Comparison of ENCODE assay signal across 9 mouse cellular contexts in the genomic region with DNA sequence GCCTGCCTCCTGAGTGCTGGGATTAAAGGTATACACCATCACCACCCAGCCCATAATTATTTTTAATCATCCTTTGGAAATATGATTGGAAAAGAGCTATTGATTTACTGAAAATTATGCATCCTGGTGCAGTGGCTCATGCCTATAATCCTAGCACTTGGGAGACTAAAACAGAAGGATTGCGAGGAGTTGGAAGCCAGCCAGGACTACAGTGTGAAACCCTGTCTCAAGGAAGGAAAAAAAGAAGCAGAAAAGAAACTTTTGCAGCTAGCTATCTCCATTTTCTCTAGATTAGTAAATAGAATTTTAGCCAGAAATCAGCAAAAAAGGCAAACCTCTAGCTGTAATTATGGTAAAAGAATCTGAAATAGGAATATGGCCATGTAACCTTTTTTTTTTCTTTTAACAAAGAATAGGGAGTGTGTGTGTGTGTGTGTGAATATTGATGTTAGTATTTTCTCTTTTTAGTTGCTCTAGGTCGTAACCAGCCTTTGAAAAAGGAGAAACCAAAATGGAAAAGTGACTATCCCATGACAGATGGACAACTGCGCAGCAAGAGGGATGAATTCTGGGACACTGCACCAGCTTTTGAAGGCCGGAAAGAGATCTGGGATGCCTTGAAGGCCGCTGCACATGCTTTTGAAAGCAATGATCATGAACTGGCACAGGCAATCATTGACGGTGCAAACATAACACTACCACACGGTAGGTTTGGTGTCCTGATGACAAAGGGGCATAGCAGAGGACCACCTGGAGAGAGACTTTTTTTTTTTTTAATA. TPM values are rescaled to one million over a fixed set of nuclear protein-coding genes. Genes with fewer than 3 reads are reported as not detected.
DNase-seq lines count a peak whose midpoint lies in the region; ATAC-seq lines count a peak whose summit lies in the region.
"Had no signal": no experiment of that assay in that cellular context is flagged by ENCODE, and none has a peak within 500 bp of the region (broad histone marks: within the 10 kb centered on the region; RNA-seq: fewer than 3 reads in every experiment).

No protein-coding gene starts in this region.

- DNase-seq in heart, postnatal 36 days: peak; percentile 32 to 60
- DNase-seq in adrenal gland, adult 2 months: peak; percentile 41
- DNase-seq in cerebellum, postnatal 14 days: peak; percentile 77 to 79
- DNase-seq in left cerebral cortex, adult 11 months (ENCODE audit: low spot score): peak; percentile 16
- DNase-seq in right cerebral cortex, postnatal 4 days: peak; percentile 77
- no peak for DNase-seq in T-cell, adult 2 months (ENCODE audit: low spot score)

- intact Hi-C loops in heart, postnatal 36 days (cut with DNase I): no loop called here

- no peaks in the 10 kb centered on the region for H3K27me3 ChIP-seq in heart, embryonic 12.5 days (replicated peaks)
- no peaks in the 10 kb centered on the region for H3K27me3 ChIP-seq in intestine, embryonic 15.5 days (replicated peaks)
- H3K27me3 ChIP-seq: liver, embryonic 15.5 days had no signal

- no peaks in the 10 kb centered on the region for H3K4me1 ChIP-seq in heart, embryonic 12.5 days (replicated peaks)
- 0 out of 2 replicates have a peak, but pooled peaks cover 4% of the 10 kb centered on the region for H3K4me1 ChIP-seq in intestine, embryonic 15.5 days (replicated peaks)
- H3K4me1 ChIP-seq: liver, embryonic 15.5 days had no signal

- ATAC-seq in heart, embryonic 12.5 days (ENCODE audit: insufficient number of reproducible peaks, low FRiP score): no peak
- ATAC-seq in intestine, embryonic 15.5 days: no peak

- no peak overlapping the region for H3K4me3 ChIP-seq in heart, embryonic 12.5 days
- H3K4me3 ChIP-seq in intestine, embryonic 15.5 days (replicated peaks): no peak overlapping the region
- H3K4me3 ChIP-seq: liver, embryonic 15.5 days had no signal

- H3K27ac ChIP-seq in heart, embryonic 12.5 days (ENCODE audit: poor library complexity, severe bottlenecking): no peak overlapping the region
- H3K27ac ChIP-seq in intestine, embryonic 15.5 days: no peak overlapping the region
- H3K27ac ChIP-seq: liver, embryonic 15.5 days had no signal

- no peak overlapping the region for H3K4me2 ChIP-seq in heart, embryonic 12.5 days
- no peak overlapping the region for H3K4me2 ChIP-seq in intestine, embryonic 15.5 days (replicated peaks)
- H3K4me2 ChIP-seq: liver, embryonic 15.5 days had no signal

- H3K9me3 ChIP-seq in heart, embryonic 12.5 days (replicated peaks): no peaks in the 10 kb centered on the region
- H3K9me3 ChIP-seq in intestine, embryonic 15.5 days: no peaks in the 10 kb centered on the region
- H3K9me3 ChIP-seq: liver, embryonic 15.5 days had no signal

- 81% methylated on average over 7 of the region's 7 CpGs for WGBS in heart, embryonic 12.5 days
- WGBS in intestine, embryonic 15.5 days: 82% methylated on average over 7 of the region's 7 CpGs

- H3K9ac ChIP-seq in heart, embryonic 12.5 days: no peak overlapping the region
- H3K9ac ChIP-seq in intestine, embryonic 15.5 days: no peak overlapping the region
- H3K9ac ChIP-seq: liver, embryonic 15.5 days had no signal

- peaks cover 16% of the 10 kb centered on the region for H3K36me3 ChIP-seq in heart, embryonic 12.5 days
- H3K36me3 ChIP-seq in intestine, embryonic 15.5 days: no peaks in the 10 kb centered on the region
- H3K36me3 ChIP-seq: liver, embryonic 15.5 days had no signal

RNA-seq across cellular contexts. Expression of a gene that starts 32.9 kb away (rescaled TPM):
- total RNA-seq in heart, postnatal 36 days (2021): under 1 TPM in 1 of 2 experiments, not detected in 1; 0.41 TPM
- 0.31 and 0.36 TPM in 2 replicates for polyA plus RNA-seq in heart, embryonic 12.5 days (2016; fragmentation: Nextera tagmentation; extraction: Ambion mirVana)
- total RNA-seq in adrenal gland, adult 2 months (2021): 1 to 10 TPM in 1 of 2 experiments, under 1 TPM in 1; 0.66 to 1.8 TPM
- polyA plus RNA-seq in adrenal gland, adult 2 months (2012; rRNA removed): not detected in 2 replicates
- 0.35 and 0.64 TPM in 2 replicates for polyA plus RNA-seq in intestine, embryonic 15.5 days (2015; fragmentation: Nextera tagmentation; extraction: Ambion mirVana)

RNA-seq across cellular contexts. Expression of a gene that starts 34.2 kb away (rescaled TPM):
- 1 to 10 TPM; 8.9 to 9.7 TPM for total RNA-seq in heart, postnatal 36 days (2021)
- polyA plus RNA-seq in heart, embryonic 12.5 days (2016; fragmentation: Nextera tagmentation; extraction: Ambion mirVana): 2.9 and 3.2 TPM in 2 replicates
- 10 to 100 TPM; 11.2 to 13.1 TPM for total RNA-seq in adrenal gland, adult 2 months (2021)
- 6.0 and 6.7 TPM in 2 replicates for polyA plus RNA-seq in adrenal gland, adult 2 months (2012; rRNA removed)
- 3.6 and 4.3 TPM in 2 replicates for polyA plus RNA-seq in intestine, embryonic 15.5 days (2015; fragmentation: Nextera tagmentation; extraction: Ambion mirVana)

RNA-seq across cellular contexts. Expression of a gene that starts 43.8 kb away (rescaled TPM):
- 1 to 10 TPM; 4.7 to 7.0 TPM for total RNA-seq in heart, postnatal 36 days (2021)
- polyA plus RNA-seq in heart, embryonic 12.5 days (2016; fragmentation: Nextera tagmentation; extraction: Ambion mirVana): 34.8 and 37.0 TPM in 2 replicates
- 10 to 100 TPM; 12.2 to 14.4 TPM for total RNA-seq in adrenal gland, adult 2 months (2021)
- 4.7 and 4.9 TPM in 2 replicates for polyA plus RNA-seq in adrenal gland, adult 2 months (2012; rRNA removed)
- polyA plus RNA-seq in intestine, embryonic 15.5 days (2015; fragmentation: Nextera tagmentation; extraction: Ambion mirVana): 29.4 and 34.0 TPM in 2 replicates
